Mouse (Mus musculus) heart, embryonic 13.5 days (tissue): ENCODE data around the gene Armh3. TPM values are rescaled to one million over a fixed set of nuclear protein-coding genes. Genes with fewer than 3 reads are reported as not detected.

Experiments used
- ATAC-seq: fragments of 200-750 bp; cut with Nextera tagmentation; 2 replicates; pipeline ENCODE4 v1.8.0; 2017; ENCODE audit warnings: moderate TSS enrichment; ENCODE audit not compliant: insufficient number of reproducible peaks, low FRiP score, low TSS enrichment; ENCODE audit errors: extremely low read depth
- H3K27ac ChIP-seq: fragments of 300-500 bp; sonication (generic); replicated peaks from 2 replicates; pipeline ENCODE4 v1.5.1; 2015; ENCODE audit warnings: moderate library complexity, mild to moderate bottlenecking, inconsistent platforms
- H3K27me3 ChIP-seq: fragments of 300-500 bp; sonication (generic); replicated peaks from 2 replicates; pipeline ENCODE4 v1.6.1; 2015; ENCODE audit warnings: mild to moderate bottlenecking, inconsistent platforms
- H3K36me3 ChIP-seq: fragments of 300-500 bp; sonication (generic); 2 replicates; pipeline ENCODE4 v1.6.1; 2015; ENCODE audit warnings: mild to moderate bottlenecking, inconsistent platforms
- H3K4me1 ChIP-seq: fragments of 300-500 bp; sonication (generic); 2 replicates; pipeline ENCODE4 v1.6.1; 2015; ENCODE audit warnings: inconsistent platforms
- H3K4me2 ChIP-seq: fragments of 300-500 bp; sonication (generic); 2 replicates; pipeline ENCODE4 v1.6.1; 2015; ENCODE audit warnings: inconsistent platforms, mild to moderate bottlenecking, moderate library complexity
- H3K4me3 ChIP-seq: fragments of 300-500 bp; sonication (generic); 2 replicates; pipeline ENCODE4 v1.5.1; 2015; ENCODE audit warnings: moderate library complexity, mild to moderate bottlenecking, inconsistent platforms
- H3K9ac ChIP-seq: fragments of 300-500 bp; sonication (generic); 2 replicates; pipeline ENCODE4 v1.6.1; 2015; ENCODE audit warnings: inconsistent platforms, mild to moderate bottlenecking, moderate library complexity
- H3K9me3 ChIP-seq: fragments of 300-500 bp; sonication (generic); 2 replicates; pipeline ENCODE4 v1.6.1; 2016; ENCODE audit warnings: inconsistent platforms
- WGBS: fragments of 180-500 bp; shearing (Covaris S2); methylation state at CpG from one replicate; pipeline ENCODE4 v1.1.7; 2015; ENCODE audit warnings: mixed read lengths; 5-methylcytosine and 5-hydroxymethylcytosine counted together
- polyA plus RNA-seq: library from polyadenylated mRNA; unstranded; fragments of >200 nt; fragmentation: Nextera tagmentation; extraction: Ambion mirVana; gene quantifications from 2 replicates; pipeline ENCODE4 v1.2.1, GENCODE M21; 2015

Armh3 gene
- polyA plus RNA-seq, 1 experiment from 2014 or later = 13.0 TPM

GRCm38 (mm10) chr19:45837050-45837994, 161.0 kb downstream of the Armh3 start:
- no peak overlapping the region for H3K4me2 ChIP-seq
- no peaks in the 10 kb centered on the region; the same call in 1 of the 2 replicates for H3K36me3 ChIP-seq
- H3K27ac ChIP-seq = no peak overlapping the region
- peaks cover 15% of the 10 kb centered on the region for H3K4me1 ChIP-seq
- H3K9me3 ChIP-seq = no peaks in the 10 kb centered on the region
- ATAC-seq = no peak
- no peaks in the 10 kb centered on the region for H3K27me3 ChIP-seq
- H3K4me3 ChIP-seq = no peak overlapping the region
- WGBS = 78% methylated on average over 12 of the region's 12 CpGs
- no peak overlapping the region for H3K9ac ChIP-seq

GRCm38 (mm10) chr19:45835490-45835889, 162.8 kb downstream of the Armh3 start:
- Histone ChIP-seq H3K4me1 (peaks cover 15% of the 10 kb centered on the region), H3K27ac (peak overlapping the region; percentile 21; the same call in 1 of the 2 replicates), H3K4me3 (no peak overlapping the region), H3K36me3 (no peaks in the 10 kb centered on the region; the same call in 1 of the 2 replicates), H3K9me3 (no peaks in the 10 kb centered on the region), H3K9ac (no peak overlapping the region), H3K27me3 (no peaks in the 10 kb centered on the region), H3K4me2 (no peak overlapping the region)
- WGBS = 45% methylated on average over 10 of the region's 10 CpGs
- no peak for ATAC-seq

- WGBS = 81% methylated on average over 10 of the region's 10 CpGs
- Histone ChIP-seq H3K27ac (no peak overlapping the region), H3K9ac (no peak overlapping the region), H3K4me3 (no peak overlapping the region), H3K9me3 (no peaks in the 10 kb centered on the region), H3K4me2 (no peak overlapping the region), H3K27me3 (no peaks in the 10 kb centered on the region), H3K4me1 (peaks cover 15% of the 10 kb centered on the region), H3K36me3 (no peaks in the 10 kb centered on the region)
- ATAC-seq = no peak
These were observed 164.6 kb downstream of the Armh3 start for GRCm38 (mm10) chr19:45833665-45834064.

- Histone ChIP-seq H3K27ac (no peak overlapping the region), H3K27me3 (no peaks in the 10 kb centered on the region), H3K4me3 (no peak overlapping the region), H3K9ac (no peak overlapping the region), H3K9me3 (peaks cover 5% of the 10 kb centered on the region), H3K4me1 (peaks cover 25% of the 10 kb centered on the region), H3K36me3 (peaks cover 5% of the 10 kb centered on the region; the same call in 1 of the 2 replicates), H3K4me2 (no peak overlapping the region)
- no peak for ATAC-seq
- WGBS = 57% methylated on average over 2 of the region's 2 CpGs
These were observed 167.6 kb downstream of the Armh3 start for GRCm38 (mm10) chr19:45830679-45831078.

GRCm38 (mm10) chr19:45827736-45828135, 170.6 kb downstream of the Armh3 start:
- H3K4me3 ChIP-seq = no peak overlapping the region
- no peak overlapping the region for H3K27ac ChIP-seq
- ATAC-seq = no peak
- no peaks in the 10 kb centered on the region for H3K27me3 ChIP-seq
- WGBS = 86% methylated on average over 3 of the region's 3 CpGs
- H3K4me1 ChIP-seq = peaks cover 30% of the 10 kb centered on the region
- peaks cover 5% of the 10 kb centered on the region for H3K9me3 ChIP-seq
- no peak overlapping the region for H3K4me2 ChIP-seq
- H3K36me3 ChIP-seq = peaks cover 5% of the 10 kb centered on the region; the same call in 1 of the 2 replicates
- H3K9ac ChIP-seq = no peak overlapping the region

- ATAC-seq = no peak
- no peak overlapping the region for H3K9ac ChIP-seq
- 61% methylated on average over 5 of the region's 5 CpGs for WGBS
- H3K4me2 ChIP-seq = no peak overlapping the region
- H3K36me3 ChIP-seq = peaks cover 5% of the 10 kb centered on the region; the same call in 1 of the 2 replicates
- H3K27ac ChIP-seq = peak overlapping the region; percentile 17; the same call in 1 of the 2 replicates
- H3K4me3 ChIP-seq = no peak overlapping the region
- H3K27me3 ChIP-seq = no peaks in the 10 kb centered on the region
- H3K9me3 ChIP-seq = peaks cover 5% of the 10 kb centered on the region
- peaks cover 30% of the 10 kb centered on the region for H3K4me1 ChIP-seq
These were observed 171.2 kb downstream of the Armh3 start for GRCm38 (mm10) chr19:45827125-45827524.

- WGBS = 63% methylated on average over 3 of the region's 3 CpGs
- ATAC-seq = no peak
- Histone ChIP-seq H3K9ac (no peak overlapping the region), H3K4me2 (no peak overlapping the region), H3K27me3 (no peaks in the 10 kb centered on the region), H3K4me3 (no peak overlapping the region), H3K36me3 (peaks cover 5% of the 10 kb centered on the region; the same call in 1 of the 2 replicates), H3K9me3 (peaks cover 5% of the 10 kb centered on the region), H3K4me1 (peaks cover 30% of the 10 kb centered on the region), H3K27ac (no peak overlapping the region)
These were observed 172.1 kb downstream of the Armh3 start for GRCm38 (mm10) chr19:45826146-45826545.

GRCm38 (mm10) chr19:45821832-45822231, 176.5 kb downstream of the Armh3 start:
- Histone ChIP-seq H3K27ac (no peak overlapping the region), H3K4me3 (no peak overlapping the region), H3K27me3 (peaks cover 9% of the 10 kb centered on the region), H3K4me1 (peaks cover 22% of the 10 kb centered on the region), H3K36me3 (peaks cover 23% of the 10 kb centered on the region), H3K9me3 (no peaks in the 10 kb centered on the region), H3K9ac (no peak overlapping the region), H3K4me2 (no peak overlapping the region)
- ATAC-seq = no peak
- WGBS = 68% methylated on average over 5 of the region's 5 CpGs

GRCm38 (mm10) chr19:45817816-45818490, 180.3 kb downstream of the Armh3 start:
- Histone ChIP-seq H3K4me1 (peaks cover 21% of the 10 kb centered on the region), H3K27me3 (peaks cover 33% of the 10 kb centered on the region), H3K27ac (no peak overlapping the region), H3K36me3 (peaks cover 23% of the 10 kb centered on the region), H3K9ac (no peak overlapping the region), H3K4me2 (no peak overlapping the region), H3K9me3 (no peaks in the 10 kb centered on the region), H3K4me3 (no peak overlapping the region)
- 69% methylated on average over 11 of the region's 11 CpGs for WGBS
- no peak for ATAC-seq

- Histone ChIP-seq H3K36me3 (peaks cover 23% of the 10 kb centered on the region), H3K4me2 (peak overlapping the region; percentile 85; the same call in 1 of the 2 replicates), H3K9ac (peak overlapping the region; percentile 77; the same call in 1 of the 2 replicates), H3K4me1 (peaks cover 33% of the 10 kb centered on the region), H3K27ac (no peak overlapping the region), H3K4me3 (no peak overlapping the region), H3K27me3 (peaks cover 40% of the 10 kb centered on the region), H3K9me3 (no peaks in the 10 kb centered on the region)
- 41% methylated on average over 8 of the region's 8 CpGs for WGBS
- no peak for ATAC-seq
These were observed 181.6 kb downstream of the Armh3 start for GRCm38 (mm10) chr19:45816727-45817126.

- Histone ChIP-seq H3K4me1 (peaks cover 36% of the 10 kb centered on the region), H3K4me3 (peak within 1 kb of the TSS; percentile 52), H3K36me3 (peaks cover 23% of the 10 kb centered on the region), H3K4me2 (peak within 1 kb of the TSS; percentile 85), H3K27me3 (peaks cover 47% of the 10 kb centered on the region), H3K9me3 (no peaks in the 10 kb centered on the region), H3K27ac (no peak within 1 kb of the TSS), H3K9ac (peak within 1 kb of the TSS; percentile 77)
- WGBS = 1% methylated on average over 27 of the region's 29 CpGs
- 0 out of 2 replicates have a peak, but pooled peaks have one; percentile 31 for ATAC-seq
These were observed 182.4 kb downstream of the Armh3 start, which contains the start of gene Kcnip2 for GRCm38 (mm10) chr19:45815831-45816405. Gene Kcnip2 (minus strand): TSS chr19:45816061.
